Mouse (Mus musculus) splenic B cell, adult 2 months (primary cell): Measurements from ENCODE around the gene Map3k20.

Experiments
- DNase-seq: peaks from one replicate; pipeline ENCODE4 v3.0.0-alpha.2; 2011; ENCODE audit warnings: low read depth, low spot score
- H3K27me3 ChIP-seq: 2 replicates; pipeline ENCODE4 v1.6.1; 2012; ENCODE audit warnings: mild to moderate bottlenecking, low read length, moderate library complexity, mixed read lengths; ENCODE audit not compliant: control insufficient read depth, poor library complexity, insufficient read depth, severe bottlenecking
- H3K36me3 ChIP-seq: 2 replicates; pipeline ENCODE4 v1.6.1; 2012; ENCODE audit warnings: mild to moderate bottlenecking, low read length, moderate library complexity, mixed read lengths; ENCODE audit not compliant: control insufficient read depth, poor library complexity, insufficient read depth, severe bottlenecking

Gene Map3k20

GRCm38 (mm10) chr2:72426776-72427175, 141.3 kb downstream of the Map3k20 start:
- no peak for DNase-seq
- H3K27me3 ChIP-seq: no peaks in the 10 kb centered on the region

GRCm38 (mm10) chr2:72427288-72427687, 141.9 kb downstream of the Map3k20 start:
- H3K36me3 ChIP-seq: no peaks in the 10 kb centered on the region
- DNase-seq: no peak
- H3K27me3 ChIP-seq: no peaks in the 10 kb centered on the region

More at GRCm38 (mm10) chr2:72426776-72427175, 141.3 kb downstream of the Map3k20 start:
- no peaks in the 10 kb centered on the region for H3K36me3 ChIP-seq

GRCm38 (mm10) chr2:72438941-72439533, 153.6 kb downstream of the Map3k20 start:
- no peak for DNase-seq
- Histone ChIP-seq H3K27me3 (no peaks in the 10 kb centered on the region), H3K36me3 (no peaks in the 10 kb centered on the region)

GRCm38 (mm10) chr2:72441010-72441409, 155.6 kb downstream of the Map3k20 start:
- no peaks in the 10 kb centered on the region for H3K27me3 ChIP-seq

GRCm38 (mm10) chr2:72442825-72443224, 157.4 kb downstream of the Map3k20 start:
- Histone ChIP-seq H3K27me3 (no peaks in the 10 kb centered on the region), H3K36me3 (no peaks in the 10 kb centered on the region)
- no peak for DNase-seq

More at GRCm38 (mm10) chr2:72441010-72441409, 155.6 kb downstream of the Map3k20 start:
- H3K36me3 ChIP-seq: no peaks in the 10 kb centered on the region
- DNase-seq: no peak

GRCm38 (mm10) chr2:72443960-72444359, 158.5 kb downstream of the Map3k20 start:
- no peaks in the 10 kb centered on the region for H3K27me3 ChIP-seq
- no peak for DNase-seq
- no peaks in the 10 kb centered on the region for H3K36me3 ChIP-seq

- no peaks in the 10 kb centered on the region for H3K36me3 ChIP-seq
- H3K27me3 ChIP-seq: no peaks in the 10 kb centered on the region
- no peak for DNase-seq
Observed at GRCm38 (mm10) chr2:72446106-72446505, 160.7 kb downstream of the Map3k20 start.

GRCm38 (mm10) chr2:72446615-72447014, 161.2 kb downstream of the Map3k20 start:
- DNase-seq: peak; percentile 12
- no peaks in the 10 kb centered on the region for H3K36me3 ChIP-seq
- H3K27me3 ChIP-seq: no peaks in the 10 kb centered on the region

GRCm38 (mm10) chr2:72453563-72453962, 168.1 kb downstream of the Map3k20 start:
- Histone ChIP-seq H3K36me3 (no peaks in the 10 kb centered on the region), H3K27me3 (no peaks in the 10 kb centered on the region)
- no peak for DNase-seq

GRCm38 (mm10) chr2:72456189-72456588, 170.8 kb downstream of the Map3k20 start:
- Histone ChIP-seq H3K27me3 (no peaks in the 10 kb centered on the region), H3K36me3 (no peaks in the 10 kb centered on the region)
- DNase-seq: no peak

GRCm38 (mm10) chr2:72464376-72465014, 179.1 kb downstream of the Map3k20 start:
- peak; percentile 11 for DNase-seq
- no peaks in the 10 kb centered on the region for H3K27me3 ChIP-seq
- H3K36me3 ChIP-seq: no peaks in the 10 kb centered on the region

- no peaks in the 10 kb centered on the region for H3K27me3 ChIP-seq
- no peaks in the 10 kb centered on the region for H3K36me3 ChIP-seq
- DNase-seq: no peak
Observed at GRCm38 (mm10) chr2:72467604-72468003, 182.2 kb downstream of the Map3k20 start.

GRCm38 (mm10) chr2:72471415-72472070, 186.1 kb downstream of the Map3k20 start:
- no peak for DNase-seq
- no peaks in the 10 kb centered on the region for H3K36me3 ChIP-seq
- H3K27me3 ChIP-seq: no peaks in the 10 kb centered on the region; the same call in 1 of the 2 replicates

GRCm38 (mm10) chr2:72474531-72475287, 189.3 kb downstream of the Map3k20 start:
- Histone ChIP-seq H3K36me3 (no peaks in the 10 kb centered on the region), H3K27me3 (no peaks in the 10 kb centered on the region; the same call in none of the 2 replicates)
- peak; percentile 2 for DNase-seq

- Histone ChIP-seq H3K36me3 (no peaks in the 10 kb centered on the region), H3K27me3 (no peaks in the 10 kb centered on the region; the same call in none of the 2 replicates)
- no peak for DNase-seq
Observed at GRCm38 (mm10) chr2:72475423-72475796, 190.0 kb downstream of the Map3k20 start.
